Mouse (Mus musculus): ENCODE data around the gene Slc35e2.
"Not testable (repeated sequence)": the region's sequence is repeated elsewhere in the genome, so short reads cannot be mapped to it uniquely, and the experiment has no call there.

Gene Slc35e2

DNA sequence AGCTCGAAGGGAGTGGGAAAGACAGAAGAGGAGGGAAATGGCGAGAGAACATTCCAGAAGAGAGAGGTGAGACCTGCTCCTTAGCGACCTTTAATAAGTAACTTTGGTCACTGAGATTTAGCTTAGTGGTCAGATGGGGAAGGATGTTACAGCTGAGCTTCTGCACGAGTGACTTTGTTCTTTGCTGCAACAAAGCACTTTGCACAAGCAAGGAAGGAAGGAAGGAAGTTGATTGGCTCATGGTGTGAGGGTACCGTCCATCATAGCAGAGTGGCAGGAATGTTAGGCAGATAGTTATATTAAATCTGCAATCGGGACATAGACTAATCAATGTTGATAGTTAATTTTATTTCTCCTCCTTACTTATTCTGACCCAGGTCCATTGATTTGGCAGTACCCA is 29.1 kb downstream of the Slc35e2 start:
- DNase-seq = no peak

- DNase-seq = no peak
Observed at GRCm38 (mm10) chr4:155635766-155636499, 34.7 kb downstream of the Slc35e2 start.

DNA sequence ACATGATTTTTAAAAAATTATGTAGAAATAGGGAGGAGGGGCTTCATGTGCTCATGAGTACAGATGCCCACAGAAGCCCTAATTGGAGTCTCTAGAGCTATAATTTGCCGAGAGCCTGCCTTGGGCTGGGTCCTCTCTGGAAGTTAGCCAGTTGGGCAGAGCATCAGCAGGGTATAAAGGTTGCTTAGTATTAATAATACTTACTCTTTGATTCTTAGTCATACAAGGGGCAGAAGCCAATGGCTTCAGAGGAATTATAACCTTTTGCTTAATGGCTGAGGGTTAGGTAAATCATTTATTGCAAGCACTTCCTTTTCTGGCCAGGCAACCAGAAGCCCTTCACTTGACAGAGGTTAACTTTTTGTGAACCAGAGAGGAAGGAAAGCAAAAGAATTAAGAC is 42.3 kb downstream of the Slc35e2 start:
- no peak for DNase-seq

DNA sequence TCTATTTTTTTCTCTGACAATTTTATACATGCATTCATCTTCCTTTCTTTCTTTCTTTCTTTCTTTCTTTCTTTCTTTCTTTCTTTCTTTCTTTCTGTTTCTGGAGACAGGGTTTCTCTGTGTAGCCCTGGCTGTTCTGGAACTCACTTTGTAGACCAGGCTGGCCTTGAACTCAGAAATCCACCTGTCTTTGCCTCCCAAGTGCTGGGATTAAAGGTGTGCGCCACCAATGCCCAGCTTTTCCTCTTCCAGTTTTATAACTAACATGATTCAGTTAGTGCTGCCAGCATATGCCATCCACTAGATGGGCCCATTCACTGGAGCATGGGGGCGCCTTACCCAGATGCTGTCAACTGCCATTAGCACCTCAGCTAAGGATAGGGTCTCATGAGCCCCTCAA is 44.1 kb downstream of the Slc35e2 start, which contains the start of gene Gm10563:
Gene Gm10563 (minus strand): TSS at position 101 of the 400 bp plus-strand sequence.
- DNase-seq = not testable (repeated sequence)

GRCm38 (mm10) chr4:155645721-155646120 is 44.5 kb downstream of the Slc35e2 start:
- no peak for DNase-seq

DNA sequence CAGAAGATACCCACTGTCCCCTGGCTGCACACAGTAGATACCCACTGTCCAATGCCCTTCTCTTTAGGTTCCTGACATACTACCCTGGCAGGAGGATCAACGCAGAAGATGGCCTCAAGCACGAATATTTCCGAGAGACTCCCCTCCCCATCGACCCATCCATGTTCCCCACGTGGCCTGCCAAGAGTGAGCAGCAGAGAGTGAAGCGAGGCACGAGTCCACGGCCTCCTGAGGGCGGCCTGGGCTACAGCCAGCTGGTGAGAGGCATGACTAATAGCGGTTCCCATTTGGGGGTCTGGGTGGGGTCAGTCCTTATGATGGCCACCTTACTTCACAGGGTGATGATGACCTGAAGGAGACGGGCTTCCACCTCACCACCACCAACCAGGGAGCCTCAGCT is 48.1 kb downstream of the Slc35e2 start:
- no peak for DNase-seq

GRCm38 (mm10) chr4:155651553-155652269 is 50.5 kb downstream of the Slc35e2 start:
- no peak for DNase-seq

GRCm38 (mm10) chr4:155652283-155653085 is 51.3 kb downstream of the Slc35e2 start:
- DNase-seq = no peak

DNA sequence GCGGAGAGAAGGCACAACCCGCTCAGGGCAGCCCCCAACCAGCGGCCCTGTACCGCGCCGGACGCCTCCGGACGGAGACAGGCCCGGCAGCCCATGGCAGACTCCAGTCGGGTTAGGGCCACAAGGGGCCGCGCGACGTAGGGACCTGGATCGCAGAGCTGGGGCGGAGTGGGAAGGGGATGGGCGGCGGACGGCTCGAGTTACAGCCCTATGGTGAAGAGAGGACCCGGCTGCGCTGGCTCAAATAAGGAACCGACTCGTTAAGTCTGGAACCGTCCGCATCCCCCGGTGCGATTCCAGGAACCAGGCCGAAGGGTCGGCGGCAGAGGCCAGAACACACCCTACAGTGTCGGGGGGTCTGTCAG is 51.9 kb downstream of the Slc35e2 start, which contains the start of gene Mmp23:
Gene Mmp23 (minus strand): TSS at position 299 of the 365 bp plus-strand sequence.
- DNase-seq = peak; percentile 82

DNA sequence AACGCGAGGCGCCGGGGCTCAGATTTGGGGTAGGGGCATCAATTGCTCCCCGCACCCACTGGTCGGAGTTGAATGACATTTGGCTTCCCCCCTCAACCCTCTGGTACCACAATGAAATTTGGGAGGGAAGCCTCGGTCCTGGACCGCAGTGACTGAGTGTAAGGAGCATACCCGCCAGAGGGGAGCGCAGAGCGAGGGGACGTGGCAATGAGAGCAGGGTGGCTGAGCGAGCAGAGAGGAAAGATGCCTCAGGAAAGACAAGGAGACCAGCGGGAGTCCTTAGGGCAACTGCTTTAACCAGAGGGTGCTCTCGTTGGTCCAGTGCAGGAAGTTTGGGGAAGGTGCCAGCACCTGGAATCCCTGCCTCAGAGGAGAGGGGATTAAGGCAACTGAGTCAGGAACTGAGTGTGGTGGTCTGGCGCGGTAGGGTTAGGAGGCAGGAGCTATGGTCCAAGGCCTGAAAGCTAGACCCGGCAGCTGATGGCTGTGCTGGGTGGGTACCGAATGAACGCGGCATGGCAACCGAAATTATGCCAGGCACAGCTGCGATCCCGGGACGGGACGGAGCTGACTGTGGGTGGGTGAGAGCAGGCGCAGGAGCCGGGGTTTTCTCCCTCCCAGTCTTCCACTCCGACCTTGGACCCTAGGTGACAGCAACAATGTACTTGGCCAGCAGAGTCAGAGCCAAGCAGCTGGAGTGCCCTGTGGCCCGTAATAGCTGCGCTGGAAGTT is 52.4 kb downstream of the Slc35e2 start:
- DNase-seq = peak; percentile 62

- DNase-seq = no peak
Observed at GRCm38 (mm10) chr4:155654183-155654455, 52.9 kb downstream of the Slc35e2 start.

- DNase-seq = peak; percentile 75
Observed at GRCm38 (mm10) chr4:155654456-155655298, 53.5 kb downstream of the Slc35e2 start.

GRCm38 (mm10) chr4:155656214-155656751 is 55.1 kb downstream of the Slc35e2 start:
- DNase-seq = no peak

GRCm38 (mm10) chr4:155658961-155659360 is 57.7 kb downstream of the Slc35e2 start:
- no peak for DNase-seq

GRCm38 (mm10) chr4:155660641-155661040 is 59.4 kb downstream of the Slc35e2 start:
- no peak for DNase-seq

- no peak for DNase-seq
Observed at GRCm38 (mm10) chr4:155666903-155667302, 65.7 kb downstream of the Slc35e2 start.

DNA sequence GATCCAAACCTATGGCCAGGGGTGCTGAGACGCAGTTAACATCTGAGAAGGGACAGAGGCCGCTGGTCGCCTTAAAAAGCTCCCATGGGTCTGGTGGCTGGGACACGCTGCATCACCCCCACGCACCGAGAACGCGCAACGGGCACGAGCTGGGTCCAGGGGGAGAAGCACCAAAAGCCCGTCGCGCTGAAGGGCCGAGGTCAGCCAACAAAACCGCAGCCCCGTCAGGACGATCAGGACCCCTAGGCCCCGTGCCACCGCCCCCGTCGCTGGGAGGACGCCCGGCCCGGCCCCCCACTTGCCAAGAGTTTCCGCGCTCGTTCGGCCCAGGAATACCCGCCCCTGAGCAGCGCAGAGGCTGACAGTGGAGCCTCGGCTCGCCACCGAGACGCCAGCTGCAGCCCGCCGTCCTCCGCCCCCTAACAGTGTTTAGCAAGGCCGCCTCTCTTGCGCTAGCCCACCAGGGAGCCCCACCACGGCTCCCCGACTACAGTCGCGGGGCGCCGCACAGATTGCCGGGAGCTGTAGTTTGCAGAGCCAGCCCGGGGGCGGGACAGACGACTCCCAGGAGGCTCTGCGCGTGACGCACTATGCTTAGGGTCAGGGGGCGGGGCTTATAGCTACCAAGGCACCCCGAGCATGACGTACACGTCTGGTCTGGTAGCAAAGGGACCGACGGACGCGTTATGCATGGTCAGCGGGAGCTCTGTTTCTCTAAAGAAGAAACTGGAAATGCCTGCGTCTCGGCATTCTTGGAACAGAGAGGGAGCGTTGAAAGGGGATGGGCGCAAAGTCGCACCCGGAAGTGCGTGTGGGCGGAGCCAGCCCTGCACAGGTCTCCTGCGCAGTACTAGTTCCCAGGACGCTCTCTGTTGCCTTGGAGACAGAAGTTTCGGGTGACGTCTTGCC is 67.7 kb downstream of the Slc35e2 start, which contains the start of gene Mib2:
Gene Mib2 (minus strand): TSS at position 510 of the 909 bp plus-strand sequence.
- peak; percentile 100 for DNase-seq

GRCm38 (mm10) chr4:155669598-155670075 is 68.4 kb downstream of the Slc35e2 start:
- no peak for DNase-seq

DNA sequence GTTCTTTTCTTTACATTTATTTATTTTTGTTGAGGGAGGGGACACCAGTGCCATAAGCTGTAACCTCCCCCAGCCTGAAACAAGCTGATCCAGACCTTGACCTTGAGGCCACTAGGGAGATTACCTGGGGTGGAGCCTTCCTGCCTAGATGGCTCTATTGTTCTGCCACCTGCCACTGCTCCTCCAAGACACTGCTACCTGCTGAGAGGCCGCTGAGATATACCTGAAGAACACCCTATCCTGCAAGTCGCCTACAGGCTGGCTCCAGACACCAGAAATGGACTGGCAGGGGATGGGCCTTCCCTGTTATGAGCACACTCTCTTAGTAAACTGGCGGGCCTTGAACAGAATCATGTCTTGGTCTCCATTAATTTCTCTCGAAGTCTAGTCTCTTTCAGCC is 69.0 kb downstream of the Slc35e2 start:
- not testable (repeated sequence) for DNase-seq

GRCm38 (mm10) chr4:155672082-155672481 is 70.9 kb downstream of the Slc35e2 start:
- no peak for DNase-seq
